38 mouse cellular contexts compared by ENCODE assay signal in the genomic region with DNA sequence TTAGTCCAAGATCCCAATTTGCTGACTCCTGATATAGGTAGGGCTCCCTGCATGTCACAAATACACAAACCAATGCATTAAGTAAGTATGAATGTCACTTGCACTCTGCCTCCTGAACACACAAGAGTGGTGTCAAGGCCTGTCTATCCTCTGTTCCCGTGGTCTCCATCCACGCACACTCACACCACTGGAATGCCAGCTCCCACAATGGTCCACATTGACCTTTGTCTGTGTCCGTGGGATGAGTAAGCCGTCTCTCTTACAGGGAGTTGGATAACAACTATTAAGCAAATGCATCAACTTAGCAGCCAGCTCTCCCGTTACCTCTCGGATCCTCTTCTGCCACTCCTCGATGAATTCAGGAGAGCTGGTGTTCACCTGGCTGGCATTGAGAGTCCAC. TPM values are rescaled to one million over a fixed set of nuclear protein-coding genes. Genes with fewer than 3 reads are reported as not detected.
"Had no signal": no experiment of that assay in that cellular context is flagged by ENCODE, and none has a peak within 500 bp of the region (broad histone marks: within the 10 kb centered on the region; RNA-seq: fewer than 3 reads in every experiment).

No protein-coding gene starts in this region.

- H3K9me3 ChIP-seq: heart, embryonic 13.5 days; heart, embryonic 15.5 days; hindbrain, embryonic 13.5 days; hindbrain, embryonic 15.5 days; kidney, embryonic 15.5 days; limb, embryonic 10.5 days; limb, embryonic 12.5 days; liver, embryonic 13.5 days; liver, embryonic 15.5 days had no signal

- H3K4me3 ChIP-seq: heart, adult 2 months; heart, embryonic 13.5 days; heart, embryonic 15.5 days; hindbrain, embryonic 13.5 days; hindbrain, embryonic 15.5 days; kidney, embryonic 15.5 days; layer of hippocampus, adult 2 months; left cerebral cortex, adult 2 months; limb, embryonic 10.5 days; limb, embryonic 12.5 days; liver, embryonic 13.5 days; liver, embryonic 15.5 days had no signal

- H3K27me3 ChIP-seq: heart, embryonic 13.5 days; heart, embryonic 15.5 days; hindbrain, embryonic 13.5 days; hindbrain, embryonic 15.5 days; kidney, embryonic 15.5 days; limb, embryonic 12.5 days; liver, embryonic 13.5 days; liver, embryonic 15.5 days had no signal

- H3K36me3 ChIP-seq: heart, embryonic 13.5 days; heart, embryonic 15.5 days; hindbrain, embryonic 13.5 days; hindbrain, embryonic 15.5 days; kidney, embryonic 15.5 days; limb, embryonic 10.5 days; limb, embryonic 12.5 days; liver, embryonic 13.5 days; liver, embryonic 15.5 days had no signal

- ATAC-seq: hindbrain, postnatal 0 days; intestine, embryonic 16.5 days; liver, postnatal 0 days had no signal

- H3K9ac ChIP-seq: heart, embryonic 13.5 days; heart, embryonic 15.5 days; hindbrain, embryonic 13.5 days; hindbrain, embryonic 15.5 days; kidney, embryonic 15.5 days; limb, embryonic 12.5 days; liver, embryonic 13.5 days; liver, embryonic 15.5 days; liver, postnatal 0 days had no signal

- H3K27ac ChIP-seq: heart, adult 2 months; heart, embryonic 13.5 days; heart, embryonic 15.5 days; hindbrain, embryonic 13.5 days; hindbrain, embryonic 15.5 days; hindbrain, postnatal 0 days; kidney, embryonic 15.5 days; kidney, postnatal 0 days; layer of hippocampus, adult 2 months; left cerebral cortex, adult 2 months; limb, embryonic 10.5 days; limb, embryonic 12.5 days; liver, embryonic 13.5 days; liver, embryonic 15.5 days had no signal

- DNase-seq: gastrocnemius, postnatal 14 days; gastrocnemius, postnatal 36 days; heart, adult 11 months; heart, adult 2 months; heart, postnatal 14 days; heart, postnatal 36 days; kidney, adult 11 months; kidney, adult 2 months; kidney, adult 9 months; kidney, postnatal 25 days; kidney, postnatal 4 days; liver; liver, embryonic 13.5 days; liver, postnatal 0 days had no signal

- H3K4me2 ChIP-seq: heart, embryonic 11.5 days; heart, embryonic 13.5 days; heart, embryonic 15.5 days; hindbrain, embryonic 13.5 days; hindbrain, embryonic 15.5 days; kidney, embryonic 15.5 days; limb, embryonic 12.5 days; liver, embryonic 11.5 days; liver, embryonic 13.5 days; liver, embryonic 15.5 days had no signal

RNA-seq across cellular contexts. Expression of a gene that starts 29.1 kb away (rescaled TPM):
- total RNA-seq: gastrocnemius, adult 8-10 months; gastrocnemius, postnatal 36 days had no signal

RNA-seq across cellular contexts. Expression of a gene that starts 39.2 kb away (rescaled TPM):
- total RNA-seq: gastrocnemius, adult 8-10 months; gastrocnemius, postnatal 14 days; gastrocnemius, postnatal 36 days; heart, adult 2 months; heart, postnatal 14 days; heart, postnatal 36 days; hematopoietic stem cell, adult 5-6 weeks; hindbrain, postnatal 0 days; layer of hippocampus, adult 2 months; layer of hippocampus, postnatal 10 days; layer of hippocampus, postnatal 25 days; left cerebral cortex, adult 2 months; left cerebral cortex, postnatal 14 days; left cerebral cortex, postnatal 36 days had no signal
- polyA plus RNA-seq: gonadal fat pad, adult 2 months; heart, adult 2 months; heart, embryonic 11.5 days; heart, embryonic 13.5 days; heart, embryonic 15.5 days; heart, postnatal 0 days; hindbrain, embryonic 13.5 days; hindbrain, embryonic 15.5 days; hindbrain, postnatal 0 days; intestine, embryonic 14.5 days; intestine, embryonic 16.5 days; kidney, adult 2 months; kidney, embryonic 15.5 days; kidney, postnatal 0 days; limb, embryonic 10.5 days; limb, embryonic 12.5 days; liver, embryonic 11.5 days; liver, embryonic 13.5 days; liver, embryonic 15.5 days; liver, postnatal 0 days had no signal
